Mouse (Mus musculus): Measurements from ENCODE around the gene Fam222a.

Fam222a gene

GRCm38 (mm10) chr5:114658255-114658654 lies 90.4 kb downstream of the Fam222a start, which contains the start of gene Trpv4:
TSS of gene Trpv4 (minus strand) at chr5:114658421.
- DNase-seq: peak; percentile 66

GRCm38 (mm10) chr5:114661029-114661428 lies 93.2 kb downstream of the Fam222a start:
- DNase-seq: no peak
